ENCODE assay signal across 8 mouse cellular contexts in genomic region chr1:137591295-137591694, GRCm38 (mm10).
DNase-seq lines count a peak whose midpoint lies in the region.

No protein-coding gene starts in this region.

- peak; percentile 30 for DNase-seq in gastrocnemius, adult 18-20 months (ENCODE audit: low spot score)
- DNase-seq in gastrocnemius, adult 8-10 months (ENCODE audit: low spot score in 2 of 2): no peak
- DNase-seq in 3134 (ENCODE audit: extremely low read depth, insufficient read length, low spot score): peak; percentile 66
- peak; percentile 77 for DNase-seq in cerebellum, adult 9-11 months
- DNase-seq in heart, postnatal 4 days: peak; percentile 60
- no peak for DNase-seq in c-Kit-positive CD71-positive TER-119-positive erythroid progenitor cells, embryonic 14.5 days (ENCODE audit: low spot score)
- no peak for DNase-seq in spleen, postnatal 14 days (ENCODE audit: low spot score in 2 of 2)
- DNase-seq in urinary bladder, adult 18-20 months (ENCODE audit: low spot score in 2 of 2): no peak

Comparison
In these comparisons a context has a peak if more than half of its experiments do, and no peak if none do; other contexts are left out.
1. DNase-seq: peak in gastrocnemius, adult 18-20 months (single experiment), 3134 (single experiment), cerebellum, adult 9-11 months (single experiment) and heart, postnatal 4 days (single experiment); none in gastrocnemius, adult 8-10 months (0 of 2), c-Kit-positive CD71-positive TER-119-positive erythroid progenitor cells, embryonic 14.5 days (single experiment), spleen, postnatal 14 days (0 of 2) and urinary bladder, adult 18-20 months (0 of 2).